Mouse (Mus musculus) bone marrow, adult 2 months (tissue): ENCODE results near the gene Usp33. TPM values are rescaled to one million over a fixed set of nuclear protein-coding genes. Genes with fewer than 3 reads are reported as not detected.

Source experiments
- H3K27ac ChIP-seq: fragments of 200-500 bp; 2 replicates; pipeline ENCODE4 v1.5.1; 2012; ENCODE audit warnings: low read depth, mild to moderate bottlenecking, control low read depth, inconsistent platforms, low read length; ENCODE audit not compliant: control insufficient read depth, poor library complexity, insufficient read depth
- H3K4me1 ChIP-seq: fragments of 200-500 bp; 2 replicates; pipeline ENCODE4 v1.6.1; 2011; ENCODE audit warnings: low read length; ENCODE audit not compliant: control insufficient read depth, insufficient read depth
- H3K4me3 ChIP-seq: fragments of 200-500 bp; replicated peaks from 2 replicates; pipeline ENCODE3; 2011; ENCODE audit warnings: mild to moderate bottlenecking, low read depth, low read length, control low read depth; ENCODE audit not compliant: control insufficient read depth
- CTCF ChIP-seq: fragments of 200-500 bp; IDR thresholded peaks from 2 replicates; pipeline ENCODE4 v1.5.1; 2011; ENCODE audit warnings: low read length, control low read depth; ENCODE audit not compliant: control insufficient read depth, insufficient read depth
- POLR2A ChIP-seq: fragments of 200-500 bp; IDR thresholded peaks from 2 replicates; pipeline ENCODE4 v1.6.1; 2011; ENCODE audit warnings: low read depth, mild to moderate bottlenecking, control low read depth, low read length, borderline replicate concordance; ENCODE audit not compliant: control insufficient read depth
- WGBS: fragments of 180-500 bp; shearing (Covaris S2); methylation state at CpG from one replicate; pipeline ENCODE4 v1.1.7; 2018; 5-methylcytosine and 5-hydroxymethylcytosine counted together
- polyA plus RNA-seq: library from polyadenylated mRNA; stranded (reverse); fragments of >200 nt; gene quantifications from 2 replicates; pipeline ENCODE4 v1.2.4, GENCODE M21; 2011; ENCODE audit warnings: low replicate concordance; ENCODE audit not compliant: missing spikeins, insufficient read depth, insufficient read length

Usp33 gene
- polyA plus RNA-seq, 1 experiment: 29.3 TPM

DNA sequence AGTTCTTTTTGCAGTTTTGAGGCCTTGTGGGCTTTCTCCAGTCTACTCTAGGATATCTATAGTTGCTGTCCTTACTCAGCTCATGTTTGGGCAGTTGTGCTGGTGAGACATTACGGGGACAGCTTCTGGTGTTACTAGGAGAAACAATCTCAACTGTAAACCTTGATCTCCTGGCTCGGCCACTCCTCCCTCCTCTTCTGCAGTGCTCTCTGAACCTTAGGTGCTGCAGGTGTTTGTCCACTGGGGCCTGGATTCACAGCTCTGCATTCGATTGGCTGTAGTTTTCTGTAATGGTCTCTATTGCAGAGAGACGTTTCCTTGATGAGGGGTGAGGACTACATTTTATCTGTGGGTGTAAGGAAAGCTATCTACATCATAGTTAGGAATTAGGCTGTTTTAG is 6.0 kb downstream of the Usp33 start:
- TF ChIP-seq CTCF (no peak), POLR2A (no peak)
- H3K27ac ChIP-seq: no peak overlapping the region
- H3K4me3 ChIP-seq: no peak overlapping the region
- H3K4me1 ChIP-seq: peaks cover 3% of the 10 kb centered on the region
- 81% methylated on average over 4 of the region's 4 CpGs for WGBS

DNA sequence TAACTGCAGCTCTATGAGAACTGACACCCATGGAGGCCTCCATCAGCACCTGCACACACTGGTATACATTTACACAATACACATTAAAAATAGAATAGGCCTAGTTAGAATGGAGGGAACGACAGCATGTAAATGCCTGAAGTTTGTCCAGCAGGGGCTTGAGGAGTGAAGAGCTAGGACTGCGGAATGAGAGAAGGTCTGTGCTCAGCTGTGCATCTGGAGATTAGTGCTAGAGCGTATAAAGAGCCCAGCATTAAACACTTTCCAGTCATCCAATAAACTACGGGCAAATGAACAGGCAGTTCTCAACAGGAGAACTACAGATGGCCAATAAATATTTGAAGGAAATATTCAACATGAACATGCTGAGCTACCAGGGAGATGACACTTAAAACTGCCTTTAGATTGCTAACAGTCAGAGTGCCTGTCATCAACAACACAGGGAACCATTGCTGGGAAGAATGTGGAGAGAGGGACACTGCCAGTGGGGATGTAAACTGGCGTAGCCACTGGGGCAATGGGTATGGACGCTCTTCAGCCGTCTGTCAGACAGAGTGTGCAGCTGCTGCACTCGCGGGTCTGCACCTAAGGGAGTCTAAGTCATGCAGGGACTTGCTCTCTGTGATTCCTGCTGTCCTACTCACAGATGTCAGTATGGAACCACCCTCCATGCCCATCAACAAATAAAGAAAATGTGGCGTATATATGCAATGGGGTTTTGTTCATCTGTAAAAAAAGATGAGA is 7.3 kb downstream of the Usp33 start:
- TF ChIP-seq CTCF: no peak
- no peak for TF ChIP-seq POLR2A
- Histone ChIP-seq H3K27ac (no peak overlapping the region), H3K4me1 (no peaks in the 10 kb centered on the region), H3K4me3 (no peak overlapping the region)
- whole genome bisulfite sequencing: 91% methylated on average over 10 of the region's 10 CpGs

DNA sequence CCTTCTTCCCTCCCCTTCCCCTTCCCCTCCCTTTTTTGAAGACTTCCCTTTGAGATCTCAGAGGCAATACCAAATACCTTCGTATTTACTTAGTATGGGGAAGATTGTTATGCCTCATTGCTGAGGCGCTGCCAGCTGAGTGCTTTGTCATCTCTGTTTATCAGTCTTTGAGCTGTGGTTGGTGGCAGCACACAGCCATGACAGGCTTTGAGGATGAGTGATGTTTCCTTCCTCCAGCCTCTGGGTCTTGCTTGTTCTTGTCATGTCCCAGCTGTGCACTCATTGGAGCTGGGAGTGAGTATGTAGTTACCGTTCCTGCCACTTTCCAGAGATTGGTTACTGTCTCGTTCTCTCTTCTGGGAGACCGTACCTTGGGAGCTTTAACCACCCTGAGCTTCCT is 9.1 kb downstream of the Usp33 start:
- peak overlapping the region; percentile 9 for H3K27ac ChIP-seq
- H3K4me1 ChIP-seq: no peaks in the 10 kb centered on the region
- TF ChIP-seq CTCF: no peak
- TF ChIP-seq POLR2A: no peak

DNA sequence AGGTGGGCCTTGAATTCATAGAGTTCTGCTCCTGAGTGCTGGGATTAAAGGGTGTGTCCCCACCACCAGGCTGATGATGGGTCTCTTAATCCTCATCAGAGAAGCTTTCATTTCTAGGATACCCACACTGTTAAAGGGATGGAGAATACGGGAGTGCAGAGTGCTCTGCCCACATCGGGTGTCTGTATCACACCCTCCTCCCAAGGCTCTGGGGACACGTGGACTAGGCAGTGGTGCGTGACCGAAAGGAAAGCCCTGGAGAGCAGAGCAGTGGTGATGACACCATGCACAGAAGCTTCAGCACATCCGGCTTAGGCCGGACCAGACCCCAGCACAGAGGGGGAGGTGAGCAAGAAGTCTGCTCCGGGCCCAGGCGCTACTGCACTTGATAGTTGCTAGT is 10.5 kb downstream of the Usp33 start:
- H3K27ac ChIP-seq: no peak overlapping the region
- TF ChIP-seq POLR2A (no peak), CTCF (peak; percentile 1; the same call in 1 of the 2 replicates)
- WGBS: 84% methylated on average over 9 of the region's 9 CpGs
- no peaks in the 10 kb centered on the region for H3K4me1 ChIP-seq
- no peak overlapping the region for H3K4me3 ChIP-seq

More for the DNA sequence above, 9.1 kb downstream of the Usp33 start:
- WGBS: 37% methylated on average over 5 of the region's 5 CpGs
- no peak overlapping the region for H3K4me3 ChIP-seq

DNA sequence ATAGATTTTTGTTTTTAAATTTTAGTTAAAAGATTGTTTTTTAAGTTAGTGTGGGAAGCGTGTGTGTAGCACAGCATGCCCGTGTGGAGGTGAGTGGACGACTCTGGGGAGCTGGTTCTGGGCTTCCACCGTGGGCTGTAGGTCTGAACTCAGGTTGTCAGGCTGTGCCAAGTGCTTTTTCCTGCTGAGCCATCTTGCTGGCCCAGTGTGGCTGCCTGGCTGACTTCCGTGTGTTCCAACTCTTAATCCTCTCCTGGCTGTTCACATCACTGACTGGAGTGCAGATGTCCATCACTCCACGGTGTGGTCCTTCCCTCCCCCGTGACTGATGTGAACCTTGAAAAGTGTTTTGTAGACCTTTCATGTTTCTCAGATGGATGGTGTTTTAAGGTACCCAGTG is 12.9 kb downstream of the Usp33 start:
- Histone ChIP-seq H3K4me3 (no peak overlapping the region), H3K27ac (no peak overlapping the region), H3K4me1 (no peaks in the 10 kb centered on the region)
- WGBS: 88% methylated on average over 7 of the region's 7 CpGs
- TF ChIP-seq CTCF (no peak), POLR2A (no peak)

DNA sequence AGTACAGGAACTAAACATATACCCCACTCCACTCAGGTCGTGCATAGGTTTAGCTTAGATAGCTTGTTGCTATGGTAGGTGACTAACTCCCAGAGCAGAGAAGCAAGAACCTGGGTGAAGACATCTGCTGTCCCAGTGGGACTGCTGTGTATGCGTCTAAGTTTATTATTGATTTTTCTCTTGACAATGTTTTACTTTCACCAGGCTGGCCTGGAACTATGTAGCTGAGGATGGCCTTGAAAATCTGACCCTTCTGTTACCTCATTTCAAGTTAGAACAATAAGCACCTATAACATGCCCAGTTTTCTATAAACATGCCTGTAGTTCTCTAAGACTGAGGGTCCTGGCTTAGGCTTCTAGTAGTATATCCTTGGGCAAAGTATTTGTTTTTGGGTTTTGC is 17.9 kb downstream of the Usp33 start:
- TF ChIP-seq CTCF: no peak
- no peak for TF ChIP-seq POLR2A
- 91% methylated on average over 2 of the region's 2 CpGs for WGBS

DNA sequence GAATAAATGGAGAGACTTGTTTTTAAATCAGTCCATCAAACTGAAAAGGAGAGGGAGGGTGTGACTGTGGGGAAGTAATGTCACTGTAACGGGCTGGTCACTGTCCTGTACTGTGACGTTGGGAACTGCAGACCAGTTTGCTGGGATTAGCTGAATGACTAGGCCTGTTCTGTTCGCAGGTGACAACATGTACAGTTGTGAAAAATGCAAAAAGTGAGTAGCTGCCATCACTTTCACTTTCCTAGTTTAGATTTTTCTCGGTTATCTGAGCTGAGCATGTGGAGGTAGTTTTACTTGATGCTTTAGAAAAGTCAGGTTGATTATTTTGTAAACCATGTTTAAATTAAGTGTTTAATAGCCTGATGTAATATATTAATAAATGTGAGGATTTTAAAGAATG is 29.8 kb downstream of the Usp33 start:
- TF ChIP-seq CTCF (no peak), POLR2A (no peak)
- Histone ChIP-seq H3K4me3 (no peak overlapping the region), H3K4me1 (no peaks in the 10 kb centered on the region), H3K27ac (no peak overlapping the region)
- 83% methylated on average over 4 of the region's 4 CpGs for WGBS

More for the DNA sequence above, 17.9 kb downstream of the Usp33 start:
- no peaks in the 10 kb centered on the region for H3K4me1 ChIP-seq
- no peak overlapping the region for H3K4me3 ChIP-seq
- no peak overlapping the region for H3K27ac ChIP-seq

DNA sequence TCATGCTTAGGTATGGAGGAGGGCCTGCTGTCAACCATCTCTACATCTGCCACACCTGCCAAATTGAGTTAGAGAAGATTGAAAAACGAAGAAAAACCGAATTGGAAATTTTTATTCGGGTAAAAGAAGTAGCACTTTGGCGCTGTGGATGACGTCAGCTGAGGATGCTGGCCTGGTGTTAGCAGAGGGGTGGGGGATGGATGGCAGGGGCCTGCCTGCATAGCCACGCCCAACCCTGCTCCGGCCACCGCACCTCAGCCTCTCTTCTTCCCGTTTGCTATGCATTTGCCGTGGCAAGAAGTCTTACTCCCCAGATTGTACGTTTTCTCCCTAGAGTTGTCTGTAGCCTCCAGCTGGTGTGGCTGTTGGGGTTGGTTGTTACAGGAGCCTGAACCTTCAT is 37.8 kb downstream of the Usp33 start:
- Histone ChIP-seq H3K27ac (no peak overlapping the region), H3K4me1 (no peaks in the 10 kb centered on the region), H3K4me3 (no peak overlapping the region)
- WGBS: 85% methylated on average over 11 of the region's 11 CpGs
- TF ChIP-seq CTCF (no peak), POLR2A (no peak)
